Mouse (Mus musculus) cortical plate, adult 2 months (tissue): ENCODE data around the gene Cyth1. TPM values are rescaled to one million over a fixed set of nuclear protein-coding genes. Genes with fewer than 3 reads are reported as not detected.

Experiments
- H3K27ac ChIP-seq: fragments of 200-500 bp; 2 replicates; pipeline ENCODE4 v1.5.1; 2012; ENCODE audit warnings: low read length, control low read depth, inconsistent platforms; ENCODE audit not compliant: insufficient read depth
- H3K4me1 ChIP-seq: fragments of 200-500 bp; 2 replicates; pipeline ENCODE4 v1.6.1; 2011; ENCODE audit warnings: low read length; ENCODE audit not compliant: control insufficient read depth, insufficient read depth
- H3K4me3 ChIP-seq: fragments of 200-500 bp; 2 replicates; pipeline ENCODE4 v1.5.1; 2011; ENCODE audit warnings: mild to moderate bottlenecking, low read length, control low read depth; ENCODE audit not compliant: insufficient read depth
- CTCF ChIP-seq: fragments of 200-500 bp; IDR thresholded peaks from 2 replicates; pipeline ENCODE4 v1.5.1; 2011; ENCODE audit warnings: mild to moderate bottlenecking, control low read depth, low read length; ENCODE audit not compliant: insufficient read depth; ENCODE audit errors: extremely low read depth
- POLR2A ChIP-seq: fragments of 200-500 bp; IDR thresholded peaks from 2 replicates; pipeline ENCODE4 v1.6.1; 2011; ENCODE audit warnings: mild to moderate bottlenecking, low read length, control low read depth; ENCODE audit not compliant: insufficient read depth; ENCODE audit errors: extremely low read depth
- polyA plus RNA-seq: library from polyadenylated mRNA; depleted of rRNA; stranded (reverse); fragments of >200 nt; gene quantifications from 2 replicates; pipeline ENCODE4 v1.2.3, GENCODE M21; 2012

Cyth1 gene
- polyA plus RNA-seq, 1 experiment: 69.2 TPM

DNA sequence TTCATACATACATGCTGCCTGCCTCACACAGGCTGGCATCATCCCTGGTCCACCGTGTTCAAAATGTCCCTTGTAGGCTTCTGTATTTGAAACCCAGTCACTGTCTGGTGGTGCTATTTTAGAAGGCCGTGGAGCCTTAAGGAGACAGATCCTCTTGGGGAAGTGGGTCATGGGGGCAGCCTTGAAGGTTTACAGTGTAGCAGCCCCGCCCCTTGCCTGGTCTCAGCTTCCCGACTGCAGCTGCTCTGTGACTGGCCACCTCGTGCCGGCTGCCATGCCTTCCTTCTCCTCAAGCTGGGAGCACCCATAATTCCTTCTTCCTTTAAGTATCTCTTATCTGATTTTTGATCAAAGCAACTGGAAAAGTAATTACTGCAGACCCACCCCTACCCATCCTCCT, 113.1 kb downstream of the Cyth1 start:
- TF ChIP-seq POLR2A (no peak), CTCF (no peak)
- Histone ChIP-seq H3K4me3 (no peak overlapping the region), H3K27ac (no peak overlapping the region), H3K4me1 (0 out of 2 replicates have a peak, but pooled peaks cover 1% of the 10 kb centered on the region)

DNA sequence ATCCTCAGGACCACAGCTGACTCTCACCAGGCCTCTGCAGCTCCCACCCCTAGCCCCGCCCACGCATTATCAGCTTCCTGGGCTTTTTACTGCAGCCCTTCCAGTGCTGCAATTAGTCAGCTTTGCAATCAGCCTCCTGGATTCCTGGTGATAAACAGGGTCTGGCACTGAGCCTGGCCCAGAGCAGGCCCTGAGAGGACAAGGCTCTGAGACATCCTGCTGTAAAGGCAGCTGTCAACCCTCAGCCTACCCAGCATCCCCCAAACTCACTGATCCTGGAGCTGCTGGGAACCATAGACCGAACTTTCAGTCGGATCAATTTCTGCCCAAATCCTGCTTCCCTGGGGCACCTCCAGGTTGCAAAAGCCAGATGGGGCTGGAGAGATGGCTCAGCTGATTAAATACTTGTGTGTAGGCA, 114.6 kb downstream of the Cyth1 start:
- no peak overlapping the region for H3K4me3 ChIP-seq
- TF ChIP-seq CTCF (no peak), POLR2A (no peak)
- H3K27ac ChIP-seq: no peak overlapping the region
- H3K4me1 ChIP-seq: 0 out of 2 replicates have a peak, but pooled peaks cover 1% of the 10 kb centered on the region

DNA sequence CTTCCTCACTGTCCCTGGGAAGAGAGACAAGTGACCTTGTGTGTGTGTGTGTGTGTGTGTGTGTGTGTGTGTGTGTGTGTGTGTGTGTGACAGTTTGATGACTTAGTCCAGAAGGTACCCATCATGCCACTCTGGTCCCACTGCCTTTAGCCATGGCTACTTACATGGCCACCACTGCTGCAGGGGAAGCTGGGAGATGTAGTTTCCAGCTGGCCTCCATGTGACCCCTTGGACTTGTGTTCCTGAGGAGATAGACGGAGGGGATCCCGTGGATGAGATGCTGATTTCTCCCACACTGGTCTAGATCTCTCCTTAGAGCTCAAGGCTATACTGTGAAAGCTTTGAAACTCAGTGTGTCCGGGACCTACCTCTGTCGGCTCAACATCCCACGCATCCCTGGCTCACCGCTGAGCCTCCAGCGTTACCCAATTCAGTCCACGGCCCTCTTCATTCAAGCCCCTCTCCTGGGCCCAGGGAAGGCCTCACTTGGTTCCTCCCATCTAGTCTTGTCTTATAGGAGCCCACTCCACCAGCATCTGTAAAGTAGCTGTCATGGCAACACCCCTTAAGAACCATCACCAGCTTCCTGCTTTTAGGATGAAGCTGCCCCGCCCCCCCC, 115.2 kb downstream of the Cyth1 start:
- TF ChIP-seq CTCF: no peak
- no peak for TF ChIP-seq POLR2A
- Histone ChIP-seq H3K4me1 (0 out of 2 replicates have a peak, but pooled peaks cover 1% of the 10 kb centered on the region), H3K27ac (no peak overlapping the region), H3K4me3 (no peak overlapping the region)

DNA sequence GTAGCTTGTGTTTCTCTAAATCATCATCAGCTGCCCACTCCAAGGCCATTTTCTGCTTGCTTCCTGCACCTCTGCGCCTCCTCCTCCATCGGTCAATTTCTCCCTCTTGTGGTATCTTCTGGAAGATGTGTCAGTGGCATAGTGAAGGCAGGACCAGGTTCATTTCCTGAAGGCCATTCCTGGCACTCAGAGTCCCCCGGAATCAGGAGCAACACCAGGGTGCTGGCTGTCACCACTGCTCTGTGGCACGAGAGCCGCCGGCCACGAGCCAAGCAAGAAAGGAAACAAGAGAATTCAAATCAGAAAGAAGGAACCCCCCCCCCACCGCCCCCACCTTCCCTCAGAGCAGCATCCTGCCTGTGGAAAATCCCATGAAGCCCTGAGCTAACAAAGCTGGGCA, 116.3 kb downstream of the Cyth1 start:
- Histone ChIP-seq H3K4me3 (no peak overlapping the region), H3K4me1 (0 out of 2 replicates have a peak, but pooled peaks cover 1% of the 10 kb centered on the region), H3K27ac (no peak overlapping the region)
- TF ChIP-seq POLR2A: no peak
- TF ChIP-seq CTCF: no peak

DNA sequence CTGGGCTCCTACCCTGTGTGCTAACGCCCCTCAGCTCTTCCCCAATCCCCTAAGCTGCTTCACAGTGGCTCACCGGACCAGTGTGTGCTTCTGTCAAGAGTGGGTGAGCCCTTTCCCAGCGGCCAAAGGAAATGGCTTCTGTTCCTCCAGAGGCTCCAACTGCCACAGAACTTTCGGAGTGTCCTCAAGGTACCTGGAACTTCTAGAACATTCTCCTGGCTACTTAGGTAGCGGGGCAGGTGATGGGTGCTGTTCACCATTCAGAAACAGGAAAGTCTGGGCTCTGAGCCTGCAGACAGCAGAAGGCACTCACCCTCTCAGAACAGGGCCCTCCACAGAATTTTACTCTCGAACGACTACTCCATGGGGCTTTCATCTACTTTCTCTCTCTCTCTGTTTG, 117.9 kb downstream of the Cyth1 start, which contains the start of gene Dnah17:
Dnah17 (minus strand) TSS at position 101 of the 400 bp plus-strand sequence.
- TF ChIP-seq CTCF: no peak
- no peak within 1 kb of the TSS for H3K27ac ChIP-seq

DNA sequence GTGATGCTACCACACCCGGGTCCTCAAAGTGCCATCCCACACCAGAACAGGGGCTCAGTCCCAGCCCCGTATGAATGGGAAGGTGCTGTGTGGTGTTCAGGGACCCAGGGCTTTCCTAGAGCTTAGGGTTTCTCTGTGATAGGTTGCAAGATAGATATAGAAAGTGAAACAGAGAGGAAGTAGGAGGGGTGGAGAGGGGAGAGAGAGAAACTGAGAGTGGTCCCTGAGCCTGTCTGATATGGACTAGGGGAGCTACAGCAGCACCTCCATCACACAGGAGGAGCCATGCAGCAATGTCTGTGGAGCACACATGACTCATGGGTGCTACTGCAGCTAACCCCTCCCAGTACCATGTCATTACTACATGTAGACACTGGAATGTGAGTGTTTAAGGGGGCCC, 118.6 kb downstream of the Cyth1 start:
- 0 out of 2 replicates have a peak, but pooled peaks cover 1% of the 10 kb centered on the region for H3K4me1 ChIP-seq

More for the DNA sequence above, 117.9 kb downstream of the Cyth1 start, which contains the start of gene Dnah17:
- Histone ChIP-seq H3K4me3 (no peak within 1 kb of the TSS), H3K4me1 (0 out of 2 replicates have a peak, but pooled peaks cover 1% of the 10 kb centered on the region)

DNA sequence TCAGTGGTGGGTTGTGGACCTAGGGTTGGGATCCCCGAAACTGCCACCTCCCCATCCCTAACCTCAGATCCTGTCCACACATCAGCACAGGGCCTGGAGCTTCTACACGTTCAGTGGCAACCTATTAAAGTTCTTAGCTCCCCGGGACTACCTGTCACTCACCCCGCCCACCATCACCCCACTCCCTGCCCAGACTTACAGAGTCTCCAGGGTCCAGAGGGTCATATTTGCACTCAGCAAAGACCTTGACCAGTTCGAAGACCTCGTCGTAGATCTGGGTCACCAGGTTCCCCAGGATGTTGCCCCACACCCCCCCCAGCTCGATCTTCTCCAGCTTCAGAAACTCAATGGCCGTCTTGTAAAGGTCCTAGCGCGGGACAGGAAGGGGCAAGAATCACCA, 126.8 kb downstream of the Cyth1 start:
- Histone ChIP-seq H3K4me1 (no peaks in the 10 kb centered on the region), H3K27ac (no peak overlapping the region), H3K4me3 (no peak overlapping the region)
- TF ChIP-seq POLR2A: no peak
- no peak for TF ChIP-seq CTCF

More for the DNA sequence above, 118.6 kb downstream of the Cyth1 start:
- H3K4me3 ChIP-seq: no peak overlapping the region
- H3K27ac ChIP-seq: no peak overlapping the region
- TF ChIP-seq CTCF: no peak
- TF ChIP-seq POLR2A: no peak

DNA sequence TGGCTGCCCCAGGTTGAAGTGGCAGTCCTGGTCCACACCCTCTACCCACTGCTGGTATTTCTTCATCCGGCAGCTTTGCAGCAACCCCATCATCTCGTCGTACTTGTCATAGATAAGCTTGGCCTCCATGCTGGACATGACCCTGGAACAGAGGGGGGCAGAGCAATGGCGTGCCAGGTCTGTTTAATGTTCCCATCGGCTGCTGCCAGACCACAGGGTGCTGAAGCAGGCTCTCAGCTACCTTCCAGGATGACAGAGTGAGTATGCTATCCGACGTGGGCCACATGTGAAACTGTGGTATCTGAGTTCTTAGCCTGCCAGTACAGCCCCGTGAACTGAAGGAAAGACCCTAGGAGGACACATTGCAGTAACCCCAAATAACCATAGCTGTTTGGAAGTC, 129.6 kb downstream of the Cyth1 start:
- Histone ChIP-seq H3K4me3 (no peak overlapping the region), H3K4me1 (no peaks in the 10 kb centered on the region), H3K27ac (no peak overlapping the region)
- no peak for TF ChIP-seq CTCF
- no peak for TF ChIP-seq POLR2A

DNA sequence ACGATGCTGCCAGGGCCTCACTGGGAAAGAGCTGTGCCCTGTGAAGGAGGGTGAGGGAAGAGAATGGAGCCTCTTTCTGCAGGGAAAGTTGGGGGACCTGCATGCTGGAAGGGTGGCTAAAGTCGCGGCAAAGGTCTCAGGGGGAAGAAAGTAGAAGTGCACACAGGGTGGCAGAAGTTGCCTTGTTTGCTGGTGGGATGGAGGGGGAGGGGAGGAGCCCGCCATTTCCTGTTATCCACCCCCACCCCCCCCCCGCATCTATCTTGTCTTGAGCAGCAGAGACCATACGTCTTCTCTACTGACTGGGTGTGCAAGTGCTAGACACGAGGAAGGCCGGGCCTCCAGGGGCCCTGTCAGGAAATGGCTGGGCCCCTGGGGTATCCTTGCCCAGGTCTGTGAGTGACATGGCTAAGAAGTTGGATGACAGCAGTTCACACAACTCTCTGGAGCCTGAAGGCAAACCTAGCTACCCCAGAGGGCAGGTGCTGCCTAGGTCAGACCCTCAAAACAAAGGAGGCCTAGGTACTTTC, 133.7 kb downstream of the Cyth1 start:
- H3K27ac ChIP-seq: no peak overlapping the region
- H3K4me1 ChIP-seq: no peaks in the 10 kb centered on the region
- no peak overlapping the region for H3K4me3 ChIP-seq
- TF ChIP-seq CTCF (no peak), POLR2A (no peak)
